Mouse (Mus musculus): Measurements from ENCODE around the gene Tspan18. TPM values are rescaled to one million over a fixed set of nuclear protein-coding genes. Genes with fewer than 3 reads are reported as not detected.

The Tspan18 gene
- polyA plus RNA-seq, 1 experiment from 2014 or later: 17.2 TPM

DNA sequence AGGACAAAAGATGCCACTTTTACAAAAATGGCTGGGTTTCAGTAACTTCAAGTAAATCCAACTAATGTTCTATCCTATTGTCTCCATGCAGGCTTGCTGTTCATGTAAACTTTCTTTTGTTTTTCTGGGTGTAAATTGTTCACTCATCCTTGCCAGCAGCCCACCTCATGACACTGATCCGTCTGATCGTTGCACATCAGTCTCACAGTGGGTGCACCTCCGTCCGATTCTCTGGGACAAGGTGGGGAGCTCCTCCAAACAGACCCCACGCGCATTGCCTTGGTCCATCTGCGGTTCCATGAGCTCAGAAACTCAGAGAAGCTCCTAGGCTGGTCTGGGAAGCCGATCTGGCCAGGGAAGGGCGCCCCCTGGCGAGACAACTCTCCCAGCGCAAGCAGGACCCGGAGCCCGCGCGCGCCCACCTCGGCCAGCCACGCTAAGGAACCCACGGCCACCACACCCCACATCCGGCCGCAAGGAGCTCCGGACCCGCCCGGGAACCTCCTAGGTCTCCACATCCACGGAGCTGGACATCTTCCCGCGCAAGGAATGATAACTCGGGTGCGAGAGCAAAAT lies 976 bp downstream of the Tspan18 start:
- Histone ChIP-seq H3K4me1 (peaks cover 43% of the 10 kb centered on the region), H3K9ac (peak overlapping the region; percentile 78), H3K4me2 (replicated peaks) (peak overlapping the region; percentile 100), H3K36me3 (no peaks in the 10 kb centered on the region), H3K9me3 (no peaks in the 10 kb centered on the region), H3K27ac (peak overlapping the region; percentile 61; the same call in 1 of the 2 replicates), H3K27me3 (peaks cover 18% of the 10 kb centered on the region; the same call in 1 of the 2 replicates), H3K4me3 (peak overlapping the region; percentile 69)
- peak; percentile 68 for ATAC-seq (ENCODE audit: low FRiP score, low read depth)
- WGBS: 2% methylated on average over 29 of the region's 29 CpGs

DNA sequence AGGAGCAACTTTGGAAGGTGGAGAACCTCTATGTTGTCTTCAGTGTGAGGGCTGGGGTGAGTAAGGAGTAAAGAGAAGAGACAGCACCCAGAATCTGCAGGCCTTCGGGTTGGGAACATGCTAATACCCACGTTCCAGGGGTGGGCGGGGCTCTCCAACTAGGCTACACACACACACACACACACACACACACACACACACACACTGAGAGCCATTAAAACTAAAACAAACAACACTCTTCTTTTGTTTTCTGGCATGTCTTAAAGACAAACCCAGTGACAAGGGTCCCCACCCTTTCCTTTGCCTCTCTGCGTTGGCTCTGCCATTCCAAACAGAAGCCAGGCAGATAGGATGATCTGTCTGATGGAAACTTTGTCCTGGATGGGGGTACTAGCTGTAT lies 2.0 kb downstream of the Tspan18 start:
- Histone ChIP-seq H3K4me2 (replicated peaks) (peak overlapping the region; percentile 100), H3K27ac (no peak overlapping the region), H3K9me3 (no peaks in the 10 kb centered on the region), H3K36me3 (no peaks in the 10 kb centered on the region), H3K4me3 (peak overlapping the region; percentile 69), H3K9ac (no peak overlapping the region), H3K27me3 (peaks cover 22% of the 10 kb centered on the region; the same call in 1 of the 2 replicates), H3K4me1 (peaks cover 50% of the 10 kb centered on the region)
- no peak for ATAC-seq (ENCODE audit: low FRiP score, low read depth)
- 84% methylated on average over 4 of the region's 4 CpGs for WGBS

DNA sequence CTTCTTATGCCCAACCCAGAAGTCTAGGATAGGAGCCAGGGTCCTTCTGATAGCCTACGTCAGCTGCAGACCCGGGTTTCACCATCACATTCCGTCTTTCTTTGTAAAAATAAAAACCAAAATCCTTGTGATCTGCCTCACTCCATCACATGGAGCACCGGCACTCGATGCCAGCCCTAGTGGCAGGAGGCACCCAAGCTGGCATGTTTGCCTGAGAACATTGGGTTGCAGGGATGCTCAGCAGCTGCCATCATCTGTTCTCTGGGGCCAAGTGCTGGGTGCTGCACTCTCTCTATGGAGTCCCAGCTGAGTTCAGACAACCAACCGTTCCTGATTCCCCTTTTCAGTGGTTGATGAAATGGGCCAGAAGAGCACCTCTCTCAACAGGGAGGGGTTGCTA lies 3.2 kb downstream of the Tspan18 start:
- peaks cover 14% of the 10 kb centered on the region; the same call in 1 of the 2 replicates for H3K27me3 ChIP-seq
- 87% methylated on average over 6 of the region's 6 CpGs for WGBS
- no peak for ATAC-seq (ENCODE audit: low FRiP score, low read depth)
- no peak overlapping the region for H3K4me3 ChIP-seq
- no peak overlapping the region for H3K27ac ChIP-seq
- H3K9ac ChIP-seq: no peak overlapping the region
- no peaks in the 10 kb centered on the region for H3K9me3 ChIP-seq
- peak overlapping the region; percentile 100 for H3K4me2 ChIP-seq (replicated peaks)
- peaks cover 49% of the 10 kb centered on the region for H3K4me1 ChIP-seq
- no peaks in the 10 kb centered on the region for H3K36me3 ChIP-seq

DNA sequence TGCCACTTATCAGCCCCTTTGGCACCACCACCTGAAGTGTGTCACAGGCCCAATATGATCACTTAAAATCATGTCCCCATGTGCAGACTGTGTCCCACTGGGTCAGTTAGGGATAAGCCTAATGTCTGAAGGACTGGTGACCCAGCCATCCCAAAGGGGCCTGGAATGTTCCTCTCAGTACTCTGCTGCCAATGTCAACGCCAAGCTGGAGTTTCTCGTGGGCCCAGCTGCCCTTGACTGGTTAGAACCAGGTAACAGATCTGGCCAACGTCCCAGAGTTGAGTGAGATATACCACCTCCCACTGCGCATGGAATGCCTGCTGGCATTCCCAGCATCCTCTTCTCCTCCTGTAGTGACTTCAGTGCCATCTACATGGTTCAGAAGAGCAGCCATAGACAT lies 5.2 kb downstream of the Tspan18 start:
- Histone ChIP-seq H3K27ac (no peak overlapping the region), H3K9ac (no peak overlapping the region), H3K36me3 (no peaks in the 10 kb centered on the region), H3K4me1 (peaks cover 48% of the 10 kb centered on the region), H3K27me3 (peaks cover 12% of the 10 kb centered on the region; the same call in 1 of the 2 replicates), H3K9me3 (no peaks in the 10 kb centered on the region), H3K4me3 (no peak overlapping the region), H3K4me2 (replicated peaks) (no peak overlapping the region)
- WGBS: 82% methylated on average over 4 of the region's 4 CpGs
- no peak for ATAC-seq (ENCODE audit: low FRiP score, low read depth)

DNA sequence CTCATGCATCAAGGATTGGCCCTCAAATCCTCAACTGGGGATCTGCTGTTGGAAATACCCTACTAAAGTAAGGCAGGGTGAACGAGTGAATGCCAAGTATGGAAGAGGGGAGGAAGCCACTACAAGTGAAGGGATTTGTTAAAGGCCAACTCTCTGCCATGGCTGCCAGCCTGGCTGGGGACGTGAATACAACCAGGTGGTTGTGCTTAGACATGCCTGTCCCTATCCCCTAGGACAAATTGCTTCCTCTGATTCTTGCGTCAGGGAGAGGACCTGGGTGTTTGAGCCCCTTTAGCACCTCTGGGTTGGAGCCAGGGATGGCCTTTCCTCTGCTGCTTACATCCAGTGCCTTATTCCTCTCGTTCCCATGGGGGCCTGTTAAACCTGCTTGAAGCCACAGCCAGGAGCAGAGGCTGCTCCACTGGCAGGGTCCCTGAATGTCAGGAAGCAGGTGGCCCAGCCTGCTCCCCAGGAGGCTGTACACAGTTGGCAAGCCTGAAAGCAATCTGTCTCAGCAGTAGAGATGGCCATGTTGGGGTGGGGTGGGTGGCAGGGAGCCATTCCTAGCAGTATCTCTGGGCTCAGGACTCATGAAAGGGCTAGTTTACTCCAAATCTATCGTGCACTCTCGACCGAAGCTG lies 6.3 kb downstream of the Tspan18 start:
- no peak for ATAC-seq (ENCODE audit: low FRiP score, low read depth)
- WGBS: 65% methylated on average over 7 of the region's 7 CpGs

DNA sequence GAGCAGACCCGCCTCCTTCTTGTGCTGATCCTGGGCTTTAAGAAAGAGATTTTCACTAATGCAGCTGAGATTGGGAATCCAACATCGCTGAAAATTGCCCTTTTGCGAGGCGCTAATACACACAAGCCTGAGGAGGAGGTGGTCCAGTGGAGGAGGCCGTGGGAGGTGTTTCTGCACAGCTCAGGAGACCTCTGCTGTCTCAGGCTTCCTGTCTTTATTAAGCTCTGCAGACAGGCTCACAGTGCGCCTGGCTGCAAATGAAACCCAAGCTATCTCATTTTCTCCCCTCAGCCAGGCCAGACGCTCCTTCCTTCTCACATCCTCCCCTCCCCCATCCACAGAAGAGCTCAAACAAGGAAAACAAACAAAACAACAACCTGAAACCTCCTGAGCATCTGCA lies 9.6 kb downstream of the Tspan18 start:
- Histone ChIP-seq H3K27ac (no peak overlapping the region), H3K36me3 (no peaks in the 10 kb centered on the region), H3K4me1 (peaks cover 63% of the 10 kb centered on the region), H3K27me3 (peaks cover 12% of the 10 kb centered on the region; the same call in 1 of the 2 replicates), H3K4me3 (no peak overlapping the region), H3K9me3 (no peaks in the 10 kb centered on the region), H3K4me2 (replicated peaks) (0 out of 2 replicates have a peak overlapping the region, but pooled peaks have one; percentile 3), H3K9ac (no peak overlapping the region)
- no peak for ATAC-seq (ENCODE audit: low FRiP score, low read depth)
- 23% methylated on average over 7 of the region's 7 CpGs for WGBS

More for the DNA sequence above, 6.3 kb downstream of the Tspan18 start:
- Histone ChIP-seq H3K4me1 (peaks cover 47% of the 10 kb centered on the region), H3K4me3 (no peak overlapping the region), H3K27ac (no peak overlapping the region), H3K4me2 (replicated peaks) (no peak overlapping the region), H3K9ac (no peak overlapping the region), H3K36me3 (no peaks in the 10 kb centered on the region), H3K27me3 (peaks cover 12% of the 10 kb centered on the region; the same call in 1 of the 2 replicates), H3K9me3 (no peaks in the 10 kb centered on the region)

DNA sequence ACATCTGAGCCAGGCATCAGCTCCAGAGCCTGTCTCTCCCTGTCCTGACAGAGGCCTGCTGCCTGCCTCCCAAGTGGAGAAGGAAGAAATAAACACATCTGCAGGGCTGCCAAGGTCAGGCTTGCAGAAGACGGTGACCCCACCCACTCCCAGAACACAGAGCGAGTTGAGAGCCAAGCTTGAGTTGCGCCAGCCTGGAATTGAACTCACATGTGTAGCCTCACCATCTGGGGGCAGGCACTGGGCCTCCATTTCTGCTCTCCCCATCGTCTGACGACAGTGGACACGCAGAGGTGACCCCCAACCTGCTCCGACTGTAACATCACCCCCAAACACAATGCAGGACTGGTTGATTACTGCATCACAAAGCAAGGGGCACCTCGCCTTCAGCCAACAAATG lies 12.4 kb downstream of the Tspan18 start:
- Histone ChIP-seq H3K4me2 (replicated peaks) (no peak overlapping the region), H3K4me1 (peaks cover 74% of the 10 kb centered on the region), H3K9me3 (no peaks in the 10 kb centered on the region), H3K27ac (peak overlapping the region; percentile 55; the same call in 1 of the 2 replicates), H3K4me3 (no peak overlapping the region), H3K36me3 (no peaks in the 10 kb centered on the region), H3K27me3 (peaks cover 12% of the 10 kb centered on the region), H3K9ac (peak overlapping the region; percentile 13; the same call in 1 of the 2 replicates)
- 62% methylated on average over 8 of the region's 8 CpGs for WGBS
- ATAC-seq (ENCODE audit: low FRiP score, low read depth): no peak

DNA sequence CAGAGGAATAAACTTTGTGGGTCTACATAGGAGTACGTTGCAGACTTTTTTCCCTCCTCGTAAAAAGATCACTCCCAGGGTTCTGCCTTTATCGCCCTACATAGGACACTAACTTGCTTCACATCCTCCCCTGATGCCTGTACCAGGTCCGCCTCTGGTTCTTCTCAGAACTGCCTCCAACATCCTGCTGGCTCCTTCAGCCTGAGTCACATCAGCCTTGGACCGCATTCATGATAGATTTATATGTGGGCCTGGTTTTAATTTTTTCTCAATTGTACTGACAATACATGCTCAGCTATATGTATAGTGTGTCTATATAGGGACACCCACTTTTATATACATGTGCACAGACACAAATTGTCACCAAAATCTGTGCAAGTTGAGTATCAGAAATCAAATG lies 14.0 kb downstream of the Tspan18 start:
- Histone ChIP-seq H3K4me3 (no peak overlapping the region), H3K4me1 (peaks cover 75% of the 10 kb centered on the region), H3K4me2 (replicated peaks) (no peak overlapping the region), H3K27ac (0 out of 2 replicates have a peak overlapping the region, but pooled peaks have one; percentile 70), H3K27me3 (peaks cover 8% of the 10 kb centered on the region), H3K9ac (0 out of 2 replicates have a peak overlapping the region, but pooled peaks have one; percentile 20), H3K36me3 (no peaks in the 10 kb centered on the region), H3K9me3 (no peaks in the 10 kb centered on the region)
- 49% methylated on average over 5 of the region's 5 CpGs for WGBS
- peak; percentile 51; the same call in 1 of the 2 replicates for ATAC-seq (ENCODE audit: low FRiP score, low read depth)

DNA sequence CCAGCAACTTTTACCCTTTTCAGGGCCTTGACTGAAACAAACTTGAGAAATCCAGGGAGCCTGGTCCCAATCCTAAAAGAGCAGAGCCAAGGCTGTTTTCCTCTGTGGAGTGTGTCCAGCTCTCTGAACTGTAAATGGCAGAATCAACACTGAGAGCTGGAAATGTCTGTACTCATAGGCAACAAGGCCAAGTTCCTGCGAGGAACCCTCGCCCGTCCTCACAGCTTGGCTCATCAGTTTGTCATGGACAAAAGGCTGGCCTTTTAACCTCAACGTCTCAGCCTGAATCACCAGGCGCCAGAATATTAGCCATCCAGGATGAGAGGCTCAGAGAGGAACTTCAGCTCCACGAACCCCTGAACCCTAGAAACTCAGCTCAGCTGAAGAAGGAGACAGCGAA lies 14.7 kb downstream of the Tspan18 start:
- Histone ChIP-seq H3K27ac (peak overlapping the region; percentile 70), H3K9me3 (no peaks in the 10 kb centered on the region)
- no peak for ATAC-seq (ENCODE audit: low FRiP score, low read depth)

DNA sequence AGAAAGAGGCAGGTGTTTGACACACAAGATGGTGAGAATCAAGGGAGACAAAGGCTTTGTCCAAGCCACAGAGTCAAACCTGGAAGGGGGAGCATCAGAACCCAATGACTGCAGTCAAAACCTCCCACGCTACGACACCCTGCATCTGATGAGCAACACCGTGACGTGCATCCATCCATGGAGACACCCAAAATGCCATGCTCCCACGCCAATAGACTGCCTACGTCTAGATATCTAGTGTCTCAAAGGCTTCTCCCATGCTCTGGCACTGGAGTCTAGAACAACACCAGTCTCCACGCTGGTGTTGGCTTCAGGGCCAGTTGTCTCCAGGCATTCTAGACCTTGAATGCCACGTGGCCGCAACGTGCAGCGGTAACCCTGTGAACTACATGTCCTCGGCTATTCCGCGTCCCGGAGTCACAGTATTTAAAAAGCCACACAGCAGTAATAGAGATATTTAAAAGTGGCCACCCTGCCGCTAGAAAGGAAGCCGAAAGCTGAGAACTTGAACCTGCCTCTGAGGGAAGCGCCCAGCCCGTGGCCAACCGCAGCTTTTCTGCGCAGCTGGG lies 15.4 kb downstream of the Tspan18 start:
- Histone ChIP-seq H3K27ac (0 out of 2 replicates have a peak overlapping the region, but pooled peaks have one; percentile 70), H3K9ac (no peak overlapping the region), H3K4me1 (peaks cover 66% of the 10 kb centered on the region), H3K4me3 (no peak overlapping the region), H3K36me3 (no peaks in the 10 kb centered on the region), H3K9me3 (no peaks in the 10 kb centered on the region), H3K4me2 (replicated peaks) (peak overlapping the region; percentile 35), H3K27me3 (peaks cover 8% of the 10 kb centered on the region)
- peak; percentile 41 for ATAC-seq (ENCODE audit: low FRiP score, low read depth)
- 44% methylated on average over 21 of the region's 21 CpGs for WGBS

More for the DNA sequence above, 14.7 kb downstream of the Tspan18 start:
- peaks cover 68% of the 10 kb centered on the region for H3K4me1 ChIP-seq
- no peak overlapping the region for H3K4me3 ChIP-seq
- peak overlapping the region; percentile 20; the same call in 1 of the 2 replicates for H3K9ac ChIP-seq
- peak overlapping the region; percentile 35 for H3K4me2 ChIP-seq (replicated peaks)
- 54% methylated on average over 7 of the region's 7 CpGs for WGBS
- peaks cover 8% of the 10 kb centered on the region for H3K27me3 ChIP-seq
- H3K36me3 ChIP-seq: no peaks in the 10 kb centered on the region

DNA sequence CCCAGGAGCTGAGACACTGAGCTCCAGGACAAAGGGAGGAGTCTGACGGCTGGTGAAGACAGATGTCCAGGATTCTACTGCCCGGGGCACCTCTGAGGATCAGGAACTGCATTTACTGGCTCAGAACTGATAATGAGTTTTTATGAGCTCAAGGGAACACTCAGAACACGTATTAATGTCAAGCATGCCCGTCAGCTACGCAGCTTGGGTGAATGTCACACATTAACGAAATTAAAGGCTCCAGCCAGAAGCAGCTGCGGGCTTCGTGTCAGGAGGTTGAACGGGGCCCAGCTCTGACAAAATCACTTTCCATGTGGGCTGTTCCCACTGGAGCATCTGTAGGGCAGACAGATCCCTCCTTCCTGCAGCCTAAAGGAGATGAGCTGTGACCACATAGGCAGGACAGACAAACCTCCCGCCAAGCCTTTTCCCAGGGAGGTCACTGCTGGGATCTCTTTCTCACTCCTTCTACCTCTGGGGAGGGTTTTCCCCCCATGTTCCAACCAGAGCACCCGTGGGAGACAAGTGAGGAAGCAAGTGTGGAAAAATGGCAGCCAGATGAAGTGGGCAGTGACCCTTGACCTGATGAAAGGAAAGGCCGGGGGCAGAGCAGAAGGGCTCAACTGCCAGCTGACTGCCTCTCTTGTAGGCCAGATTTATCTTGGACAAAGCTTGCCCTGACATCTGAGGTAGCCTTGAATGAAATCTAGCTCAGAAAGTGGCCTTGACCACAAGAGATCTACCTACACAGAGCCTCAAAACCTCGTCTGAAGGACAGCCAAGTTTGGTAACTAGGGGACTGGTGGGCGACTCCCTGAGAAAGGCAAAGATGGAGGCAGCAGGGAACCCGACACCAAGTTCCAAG lies 20.3 kb downstream of the Tspan18 start:
- Histone ChIP-seq H3K4me1 (peaks cover 34% of the 10 kb centered on the region), H3K27ac (no peak overlapping the region), H3K4me2 (replicated peaks) (no peak overlapping the region), H3K27me3 (peaks cover 18% of the 10 kb centered on the region), H3K4me3 (no peak overlapping the region), H3K9ac (no peak overlapping the region), H3K9me3 (no peaks in the 10 kb centered on the region), H3K36me3 (0 out of 2 replicates have a peak, but pooled peaks cover 6% of the 10 kb centered on the region)
- WGBS: 32% methylated on average over 15 of the region's 15 CpGs
- ATAC-seq (ENCODE audit: low FRiP score, low read depth): no peak

All from limb, embryonic 13.5 days (tissue).